Mouse (Mus musculus) heart, adult 2 months (tissue): Measurements from ENCODE around the gene Chmp4b. TPM values are rescaled to one million over a fixed set of nuclear protein-coding genes. Genes with fewer than 3 reads are reported as not detected.

Experiments used
- DNase-seq, 2 experiments: peaks; one replicate each; pipeline ENCODE4 v3.0.0; 2021
- H3K27ac ChIP-seq: fragments of 200-600 bp; 2 replicates; pipeline ENCODE4 v1.8.1; 2022
- H3K27me3 ChIP-seq: fragments of 200-500 bp; 2 replicates; pipeline ENCODE4 v1.6.1; 2012; ENCODE audit warnings: mild to moderate bottlenecking, low read length, inconsistent platforms, mixed read lengths; ENCODE audit not compliant: control insufficient read depth, insufficient read depth
- H3K36me3 ChIP-seq: fragments of 200-500 bp; 2 replicates; pipeline ENCODE4 v1.6.1; 2012; ENCODE audit warnings: low read length, inconsistent platforms; ENCODE audit not compliant: control insufficient read depth, insufficient read depth
- H3K4me1 ChIP-seq: fragments of 200-500 bp; 2 replicates; pipeline ENCODE4 v1.6.1; 2011; ENCODE audit warnings: low read length; ENCODE audit not compliant: control insufficient read depth, insufficient read depth
- H3K4me3 ChIP-seq: fragments of 200-600 bp; 2 replicates; pipeline ENCODE4 v1.8.1; 2022
- H3K79me2 ChIP-seq: fragments of 200-500 bp; replicated peaks from 2 replicates; pipeline ENCODE4 v1.6.1; 2012; ENCODE audit warnings: mild to moderate bottlenecking, inconsistent platforms, low read length, moderate library complexity, mixed read lengths; ENCODE audit not compliant: control insufficient read depth, insufficient read depth
- H3K9ac ChIP-seq: fragments of 200-500 bp; 2 replicates; pipeline ENCODE4 v1.6.1; 2012; ENCODE audit warnings: low read depth, mild to moderate bottlenecking, control low read depth, inconsistent platforms, low read length, mixed read lengths
- CTCF ChIP-seq: fragments of 200-600 bp; IDR thresholded peaks from 2 replicates; pipeline ENCODE4 v1.8.1; 2022; ENCODE audit warnings: antibody characterized with exemption, mild to moderate bottlenecking, moderate library complexity
- EP300 ChIP-seq: fragments of 200-500 bp; IDR thresholded peaks from 2 replicates; pipeline ENCODE4 v1.6.1; 2011; ENCODE audit warnings: low read depth, low read length, control low read depth; ENCODE audit not compliant: insufficient read depth
- POLR2A ChIP-seq: fragments of 200-500 bp; IDR thresholded peaks from 2 replicates; pipeline ENCODE4 v1.6.1; 2011; ENCODE audit warnings: mild to moderate bottlenecking, low read depth, low read length, control low read depth; ENCODE audit not compliant: insufficient read depth
- WGBS: fragments of 180-500 bp; shearing (Covaris S2); methylation state at CpG from one replicate; pipeline ENCODE4 v1.1.7; 2018; 5-methylcytosine and 5-hydroxymethylcytosine counted together
- intact Hi-C: fragments of 180-260 bp; cut with DNase I; formaldehyde crosslinking; loops from one replicate; pipeline ENCODE4 v1.15.1; 2025
- polyA plus RNA-seq: library from polyadenylated mRNA; depleted of rRNA; stranded (reverse); fragments of >200 nt; gene quantifications from 2 replicates; pipeline ENCODE4 v1.2.3, GENCODE M21; 2012
- total RNA-seq, 2 experiments: library from RNA; stranded (reverse); gene quantifications; 2 replicates each; pipeline ENCODE4 v1.2.3; 2021

Chmp4b gene
- total and polyA plus RNA-seq, 3 experiments: 64.4 to 124 (median 106) TPM

- peaks cover 3% of the 10 kb centered on the region; the same call in 1 of the 2 replicates for H3K79me2 ChIP-seq
- H3K27ac ChIP-seq: no peak overlapping the region
- no peaks in the 10 kb centered on the region for H3K27me3 ChIP-seq
- H3K4me1 ChIP-seq: peaks cover 10% of the 10 kb centered on the region
- no peaks in the 10 kb centered on the region; the same call in 1 of the 2 replicates for H3K36me3 ChIP-seq
- TF ChIP-seq EP300 (no peak), POLR2A (no peak), CTCF (no peak)
- no peak for DNase-seq
- no peak overlapping the region for H3K4me3 ChIP-seq
- WGBS: 90% methylated on average over 6 of the region's 6 CpGs
- H3K9ac ChIP-seq: no peak overlapping the region
- intact Hi-C loops: no loop called here
Observed at GRCm38 (mm10) chr2:154680941-154681340, 29.4 kb downstream of the Chmp4b start.

DNA sequence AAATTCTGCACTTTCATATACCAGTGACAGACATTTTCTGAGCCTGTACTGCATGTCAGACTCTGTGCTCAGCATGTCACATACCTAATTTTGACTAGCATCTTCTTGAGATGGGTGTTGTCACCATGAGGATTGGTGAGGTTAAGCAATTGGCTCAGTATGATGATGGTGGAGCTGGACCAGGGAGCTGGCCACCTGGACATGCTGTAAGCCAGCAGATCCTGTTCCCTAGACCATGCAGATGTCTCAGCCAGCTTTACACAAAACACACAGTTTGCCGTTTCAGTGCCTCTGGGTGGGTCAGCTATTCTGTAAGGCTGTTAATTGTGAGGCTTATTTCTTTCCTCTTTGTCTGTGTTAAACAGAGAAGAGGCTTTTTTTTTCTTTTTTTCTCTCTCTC is 31.2 kb downstream of the Chmp4b start:
- H3K4me3 ChIP-seq: no peak overlapping the region
- H3K27me3 ChIP-seq: no peaks in the 10 kb centered on the region
- peaks cover 5% of the 10 kb centered on the region; the same call in 1 of the 2 replicates for H3K79me2 ChIP-seq
- H3K36me3 ChIP-seq: no peaks in the 10 kb centered on the region; the same call in 1 of the 2 replicates
- DNase-seq: no peak
- 49% methylated on average over 1 of the region's 1 CpGs for WGBS
- H3K9ac ChIP-seq: no peak overlapping the region
- intact Hi-C loops: no loop called here
- TF ChIP-seq POLR2A (no peak), CTCF (no peak), EP300 (no peak)
- H3K27ac ChIP-seq: no peak overlapping the region
- H3K4me1 ChIP-seq: peaks cover 4% of the 10 kb centered on the region

- TF ChIP-seq CTCF (no peak), POLR2A (no peak), EP300 (no peak)
- Histone ChIP-seq H3K79me2 (peaks cover 8% of the 10 kb centered on the region), H3K36me3 (no peaks in the 10 kb centered on the region), H3K4me3 (no peak overlapping the region), H3K27me3 (no peaks in the 10 kb centered on the region), H3K9ac (no peak overlapping the region), H3K27ac (no peak overlapping the region), H3K4me1 (no peaks in the 10 kb centered on the region; the same call in 1 of the 2 replicates)
- intact Hi-C loops: loop anchor here (5.0 kb wide), 1 partner anchor 33 kb away; the partner anchor contains the start of gene Chmp4b
- DNase-seq: no peak
- 93% methylated on average over 7 of the region's 7 CpGs for WGBS
Observed at GRCm38 (mm10) chr2:154684901-154685470, 33.5 kb downstream of the Chmp4b start.

DNA sequence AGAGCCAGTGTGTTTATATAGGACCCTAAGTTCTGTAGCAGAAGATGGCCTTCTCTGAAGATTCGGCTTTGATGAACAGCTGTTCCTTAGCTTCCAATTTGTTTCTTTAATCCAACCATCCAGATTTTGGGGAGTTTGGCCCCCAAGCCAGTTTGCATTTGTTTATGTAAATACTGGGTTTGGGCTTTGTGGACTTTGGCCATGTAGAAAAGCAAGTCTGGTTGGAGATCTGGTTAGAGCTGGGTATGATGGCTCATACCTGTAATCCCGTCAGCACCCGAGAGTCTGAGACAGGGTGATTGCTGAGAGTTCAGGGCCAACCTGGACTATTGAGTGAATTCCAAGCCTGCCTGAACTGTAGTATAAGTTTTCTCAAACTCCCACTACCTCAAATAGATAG is 34.3 kb downstream of the Chmp4b start:
- no peak overlapping the region for H3K27ac ChIP-seq
- no peak for TF ChIP-seq POLR2A
- TF ChIP-seq EP300: no peak
- TF ChIP-seq CTCF: no peak
- no peaks in the 10 kb centered on the region for H3K36me3 ChIP-seq
- intact Hi-C loops: loop anchor here (5.0 kb wide), 1 partner anchor 33 kb away; the partner anchor contains the start of gene Chmp4b
- DNase-seq: no peak
- WGBS: 88% methylated on average over 3 of the region's 3 CpGs
- no peaks in the 10 kb centered on the region; the same call in 1 of the 2 replicates for H3K4me1 ChIP-seq
- H3K9ac ChIP-seq: no peak overlapping the region
- no peaks in the 10 kb centered on the region for H3K27me3 ChIP-seq
- H3K79me2 ChIP-seq: peaks cover 6% of the 10 kb centered on the region
- H3K4me3 ChIP-seq: no peak overlapping the region

DNA sequence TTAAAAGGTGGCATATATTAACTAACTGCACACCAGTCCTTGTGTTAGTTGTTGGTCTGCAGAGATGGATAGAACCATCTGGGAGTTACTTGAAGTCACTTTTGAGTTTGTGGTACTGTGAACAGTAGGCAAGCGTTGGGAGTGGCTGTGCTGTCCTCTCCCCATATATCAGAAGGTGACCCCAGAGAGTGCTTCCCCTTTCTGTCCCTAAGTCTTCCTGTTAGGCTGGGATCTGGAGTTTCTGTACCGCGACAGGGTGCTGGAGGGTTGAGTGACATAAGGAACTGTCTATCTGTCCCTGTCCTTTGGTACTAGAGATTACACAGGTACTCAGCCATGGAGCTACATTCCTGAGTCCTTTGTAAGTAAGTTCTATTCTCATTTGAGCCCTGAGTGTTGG is 35.3 kb downstream of the Chmp4b start:
- TF ChIP-seq EP300: no peak
- no peak for TF ChIP-seq POLR2A
- TF ChIP-seq CTCF: no peak
- intact Hi-C loops: loop anchor here (5.0 kb wide), 1 partner anchor 35 kb away; the partner anchor contains the start of gene Chmp4b
- no peak overlapping the region for H3K27ac ChIP-seq
- H3K4me1 ChIP-seq: no peaks in the 10 kb centered on the region; the same call in 1 of the 2 replicates
- no peaks in the 10 kb centered on the region for H3K27me3 ChIP-seq
- DNase-seq: no peak
- 59% methylated on average over 3 of the region's 3 CpGs for WGBS
- no peak overlapping the region for H3K9ac ChIP-seq
- H3K36me3 ChIP-seq: no peaks in the 10 kb centered on the region
- no peak overlapping the region for H3K4me3 ChIP-seq
- H3K79me2 ChIP-seq: peaks cover 6% of the 10 kb centered on the region

DNA sequence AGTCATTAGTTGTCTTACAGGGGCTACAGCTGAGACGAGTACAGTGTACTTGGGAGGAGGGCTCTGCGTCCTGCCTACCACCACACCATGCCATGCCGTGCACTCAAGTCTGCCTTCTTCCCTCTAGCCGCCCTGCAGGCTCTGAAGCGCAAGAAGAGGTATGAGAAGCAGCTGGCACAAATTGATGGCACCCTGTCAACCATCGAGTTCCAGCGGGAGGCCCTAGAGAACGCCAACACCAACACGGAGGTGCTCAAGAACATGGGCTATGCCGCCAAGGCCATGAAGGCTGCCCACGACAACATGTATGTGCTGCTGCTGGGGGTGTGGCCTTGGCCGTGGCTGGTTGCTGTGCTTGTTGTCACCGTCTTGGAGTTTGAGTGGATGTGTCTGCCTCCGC is 37.9 kb downstream of the Chmp4b start:
- no peak overlapping the region for H3K9ac ChIP-seq
- no peaks in the 10 kb centered on the region; the same call in none of the 2 replicates for H3K4me1 ChIP-seq
- no peaks in the 10 kb centered on the region for H3K27me3 ChIP-seq
- TF ChIP-seq EP300 (no peak), POLR2A (no peak), CTCF (no peak)
- WGBS: 72% methylated on average over 14 of the region's 14 CpGs
- intact Hi-C loops: loop anchor here (5.0 kb wide), 1 partner anchor 37 kb away; the partner anchor contains the start of gene Chmp4b
- DNase-seq: no peak
- H3K27ac ChIP-seq: no peak overlapping the region
- H3K36me3 ChIP-seq: no peaks in the 10 kb centered on the region
- no peak overlapping the region for H3K4me3 ChIP-seq
- peaks cover 6% of the 10 kb centered on the region for H3K79me2 ChIP-seq
